Mouse (Mus musculus) liver, embryonic 15.5 days (tissue): ENCODE data around the gene AI661453. TPM values are rescaled to one million over a fixed set of nuclear protein-coding genes. Genes with fewer than 3 reads are reported as not detected.
"Not testable (repeated sequence)": the region's sequence is repeated elsewhere in the genome, so short reads cannot be mapped to it uniquely, and the experiment has no call there.

Experiments
- ATAC-seq: fragments of 200-750 bp; cut with Nextera tagmentation; 2 replicates; pipeline ENCODE4 v1.8.0; 2017; ENCODE audit warnings: moderate number of reproducible peaks, mild to moderate bottlenecking, moderate library complexity; ENCODE audit not compliant: insufficient read depth
- H3K27ac ChIP-seq: fragments of 300-500 bp; sonication (generic); replicated peaks from 2 replicates; pipeline ENCODE4 v1.5.1; 2015; ENCODE audit warnings: mild to moderate bottlenecking, inconsistent platforms
- H3K27me3 ChIP-seq: fragments of 300-500 bp; sonication (generic); 2 replicates; pipeline ENCODE4 v1.6.1; 2015; ENCODE audit warnings: mild to moderate bottlenecking, inconsistent platforms
- H3K36me3 ChIP-seq: fragments of 300-500 bp; sonication (generic); replicated peaks from 2 replicates; pipeline ENCODE4 v1.6.1; 2015; ENCODE audit warnings: moderate library complexity, mild to moderate bottlenecking, inconsistent platforms
- H3K4me1 ChIP-seq: fragments of 300-500 bp; sonication (generic); replicated peaks from 2 replicates; pipeline ENCODE4 v1.6.1; 2015; ENCODE audit warnings: inconsistent platforms
- H3K4me2 ChIP-seq: fragments of 300-500 bp; sonication (generic); 2 replicates; pipeline ENCODE4 v1.6.1; 2015; ENCODE audit warnings: moderate library complexity, mild to moderate bottlenecking, inconsistent platforms
- H3K4me3 ChIP-seq: fragments of 300-500 bp; sonication (generic); replicated peaks from 2 replicates; pipeline ENCODE4 v1.5.1; 2015; ENCODE audit warnings: mild to moderate bottlenecking, inconsistent platforms
- H3K9ac ChIP-seq: fragments of 300-500 bp; sonication (generic); 2 replicates; pipeline ENCODE4 v1.6.1; 2015; ENCODE audit warnings: moderate library complexity, mild to moderate bottlenecking, inconsistent platforms
- H3K9me3 ChIP-seq: fragments of 300-500 bp; sonication (generic); replicated peaks from 2 replicates; pipeline ENCODE4 v1.6.1; 2016; ENCODE audit warnings: inconsistent platforms
- WGBS: fragments of 180-500 bp; shearing (Covaris S2); methylation state at CpG from one replicate; pipeline ENCODE4 v1.1.7; 2015; ENCODE audit warnings: mixed read lengths; ENCODE audit not compliant: insufficient replicate concordance; 5-methylcytosine and 5-hydroxymethylcytosine counted together
- polyA plus RNA-seq: library from polyadenylated mRNA; unstranded; fragments of >200 nt; fragmentation: Nextera tagmentation; extraction: Ambion mirVana; gene quantifications from 2 replicates; pipeline ENCODE4 v1.2.1, GENCODE M21; 2015

AI661453 gene
- 0.51 and 0.62 TPM in 2 replicates for polyA plus RNA-seq

DNA sequence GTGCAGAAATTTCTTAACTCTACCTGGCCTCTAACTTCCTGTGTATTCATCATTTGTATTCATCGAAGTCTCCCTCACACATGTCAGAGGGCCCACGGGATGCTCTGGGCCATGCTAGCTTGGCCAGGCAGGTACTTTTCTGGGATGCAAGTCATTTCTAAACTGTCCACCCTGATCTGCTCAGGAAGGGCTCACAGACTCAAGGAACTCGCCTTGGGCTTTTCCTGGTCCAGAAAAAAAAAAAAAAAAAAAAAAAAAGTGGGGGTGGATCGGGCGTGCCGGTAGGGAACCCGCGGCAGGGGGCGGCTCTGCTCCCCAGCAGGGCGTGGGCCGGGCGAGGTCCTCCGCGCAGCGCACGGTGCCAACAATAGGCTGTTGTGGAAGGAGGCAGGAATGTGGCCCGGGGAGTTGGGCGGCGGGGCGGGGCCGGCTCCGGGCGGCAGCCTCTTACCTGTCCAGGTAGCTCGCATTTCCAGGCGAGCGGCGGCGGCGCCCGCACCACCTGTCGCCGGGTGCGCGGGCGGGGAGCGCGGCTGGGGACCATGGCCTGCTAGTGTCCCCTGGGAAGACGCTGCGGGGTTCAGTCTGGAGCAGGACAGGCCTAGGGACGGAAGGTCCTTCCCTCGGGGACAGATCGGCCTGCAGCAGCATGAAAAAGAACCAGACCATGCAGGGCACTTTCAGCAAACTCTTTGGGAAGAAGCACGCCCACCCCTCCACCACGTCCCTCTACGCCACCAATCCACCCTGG, at the start of gene AI661453:
Gene AI661453 (plus strand): TSS at position 460 of the 751 bp plus-strand sequence.
- H3K36me3 ChIP-seq, result no peaks in the 10 kb centered on the region
- peak within 1 kb of the TSS; percentile 59 for H3K4me3 ChIP-seq
- peaks cover 47% of the 10 kb centered on the region for H3K4me1 ChIP-seq
- peak within 1 kb of the TSS; percentile 72 for H3K27ac ChIP-seq
- peak within 1 kb of the TSS; percentile 69 for H3K4me2 ChIP-seq
- WGBS, result 1% methylated on average over 45 of the region's 45 CpGs
- no peak for ATAC-seq
- H3K9ac ChIP-seq, result peak within 1 kb of the TSS; percentile 54
- H3K9me3 ChIP-seq, result no peaks in the 10 kb centered on the region
- peaks cover 44% of the 10 kb centered on the region for H3K27me3 ChIP-seq

GRCm38 (mm10) chr17:47386649-47387048, 49.8 kb upstream of the AI661453 start:
- 50% methylated on average over 4 of the region's 4 CpGs for WGBS
- Histone ChIP-seq H3K36me3 (peaks cover 3% of the 10 kb centered on the region; the same call in 1 of the 2 replicates), H3K9ac (no peak overlapping the region), H3K9me3 (no peaks in the 10 kb centered on the region), H3K4me1 (no peaks in the 10 kb centered on the region), H3K4me3 (no peak overlapping the region), H3K4me2 (no peak overlapping the region), H3K27ac (no peak overlapping the region), H3K27me3 (no peaks in the 10 kb centered on the region)
- no peak for ATAC-seq

DNA sequence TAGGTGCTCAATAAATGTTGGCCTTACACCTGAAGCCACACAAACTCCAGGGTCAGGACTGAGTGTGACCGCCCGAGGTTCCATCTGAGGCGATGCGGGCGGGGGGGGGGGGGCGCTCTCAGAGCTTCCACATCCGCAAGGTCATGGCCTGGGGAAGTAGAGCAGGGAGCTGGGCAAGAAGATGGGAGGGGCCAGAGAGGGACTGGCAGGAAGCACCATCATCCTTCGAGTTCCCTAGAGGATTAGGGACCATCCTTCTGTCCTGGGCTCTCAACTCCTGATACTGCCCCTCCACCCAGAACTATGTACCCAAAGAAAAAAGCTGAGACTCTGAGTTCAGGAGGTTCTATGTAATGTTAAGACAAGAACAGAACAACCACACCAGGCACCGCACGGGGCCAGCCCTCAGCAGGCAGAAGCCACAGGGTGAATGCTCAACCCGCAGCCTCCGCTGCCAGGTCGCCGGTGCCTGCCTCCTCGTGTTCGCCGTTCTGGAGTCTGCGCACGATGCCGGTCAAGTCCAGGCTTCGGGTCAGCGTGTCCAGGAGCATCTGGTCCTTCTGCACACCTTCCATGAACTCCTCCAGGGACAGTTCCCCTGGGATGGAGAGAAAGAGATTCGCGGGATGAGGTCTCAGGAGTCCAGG, 42.1 kb upstream of the AI661453 start:
- no peak overlapping the region for H3K27ac ChIP-seq
- 16% methylated on average over 24 of the region's 24 CpGs for WGBS
- H3K9ac ChIP-seq, result no peak overlapping the region
- H3K4me1 ChIP-seq, result peaks cover 16% of the 10 kb centered on the region
- no peaks in the 10 kb centered on the region for H3K36me3 ChIP-seq
- ATAC-seq, result no peak; the same call in 1 of the 2 replicates
- H3K4me2 ChIP-seq, result peak overlapping the region; percentile 71
- peak overlapping the region; percentile 49 for H3K4me3 ChIP-seq
- H3K27me3 ChIP-seq, result peaks cover 21% of the 10 kb centered on the region
- H3K9me3 ChIP-seq, result no peaks in the 10 kb centered on the region

DNA sequence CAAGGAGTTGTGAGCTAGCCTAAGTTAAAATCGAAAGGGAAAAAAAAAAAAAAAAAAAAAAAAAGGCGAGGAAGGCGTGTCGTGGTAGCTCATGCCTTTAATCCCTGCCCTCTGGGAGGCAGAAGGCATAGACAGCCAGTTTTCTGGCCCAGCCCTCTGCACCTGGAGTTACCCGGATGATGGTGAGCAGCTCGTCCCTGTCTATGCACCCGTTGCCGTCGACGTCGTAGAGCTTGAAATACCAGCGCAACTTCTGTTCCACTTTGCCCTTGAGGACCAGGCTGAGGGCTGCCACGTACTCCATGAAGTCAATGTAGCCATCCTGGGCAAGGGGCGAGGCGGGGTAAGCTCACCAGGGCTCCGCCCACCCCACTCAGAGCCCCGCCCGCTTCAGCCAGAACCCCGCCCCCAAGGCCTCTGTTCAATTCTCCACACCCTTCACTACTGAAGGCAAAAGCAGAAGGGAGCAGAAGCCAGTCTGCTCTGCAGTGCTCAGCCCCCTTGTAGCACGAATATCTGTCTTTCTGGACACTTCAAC, 41.0 kb upstream of the AI661453 start:
- H3K4me2 ChIP-seq, result peak overlapping the region; percentile 71
- H3K4me1 ChIP-seq, result peaks cover 16% of the 10 kb centered on the region
- H3K36me3 ChIP-seq, result no peaks in the 10 kb centered on the region
- peak; percentile 83 for ATAC-seq
- WGBS, result under 1% methylated on average over 20 of the region's 20 CpGs
- H3K27ac ChIP-seq, result no peak overlapping the region
- H3K9ac ChIP-seq, result no peak overlapping the region
- H3K4me3 ChIP-seq, result peak overlapping the region; percentile 49
- H3K27me3 ChIP-seq, result peaks cover 30% of the 10 kb centered on the region
- no peaks in the 10 kb centered on the region for H3K9me3 ChIP-seq

DNA sequence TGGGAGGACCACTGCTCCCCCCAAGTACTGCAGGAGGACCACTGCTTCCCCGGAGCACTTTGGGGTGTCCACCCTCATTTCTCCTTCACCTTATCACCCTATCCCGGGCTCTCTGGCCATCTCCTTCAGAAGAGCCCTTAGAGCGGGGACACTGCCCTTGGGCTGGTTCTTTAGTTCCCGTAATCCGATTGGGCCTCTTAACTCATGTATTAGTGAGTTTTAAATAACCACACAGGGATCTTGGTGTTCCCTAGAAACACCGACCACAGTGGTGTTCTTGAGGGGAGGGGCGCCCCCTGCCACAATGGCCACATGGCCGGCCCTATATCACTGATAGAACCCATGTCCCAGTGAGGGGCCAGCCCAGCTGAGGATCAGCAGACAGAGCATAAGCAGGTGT, 37.3 kb upstream of the AI661453 start:
- H3K27me3 ChIP-seq, result peaks cover 39% of the 10 kb centered on the region
- H3K9ac ChIP-seq, result no peak overlapping the region
- H3K4me1 ChIP-seq, result peaks cover 16% of the 10 kb centered on the region
- H3K4me3 ChIP-seq, result no peak overlapping the region
- no peaks in the 10 kb centered on the region for H3K9me3 ChIP-seq
- H3K36me3 ChIP-seq, result no peaks in the 10 kb centered on the region
- H3K4me2 ChIP-seq, result no peak overlapping the region
- ATAC-seq, result no peak
- 64% methylated on average over 8 of the region's 8 CpGs for WGBS
- H3K27ac ChIP-seq, result no peak overlapping the region

- 55% methylated on average over 10 of the region's 10 CpGs for WGBS
- Histone ChIP-seq H3K4me3 (no peak within 1 kb of the TSS), H3K36me3 (no peaks in the 10 kb centered on the region), H3K4me2 (no peak within 1 kb of the TSS), H3K27me3 (peaks cover 34% of the 10 kb centered on the region), H3K9ac (no peak within 1 kb of the TSS), H3K27ac (no peak within 1 kb of the TSS), H3K9me3 (no peaks in the 10 kb centered on the region), H3K4me1 (peaks cover 5% of the 10 kb centered on the region)
- ATAC-seq, result no peak
Measured at GRCm38 (mm10) chr17:47400451-47400850, 36.0 kb upstream of the AI661453 start, which contains the start of gene Guca1a. TSS of gene Guca1a (minus strand) at chr17:47400584.

- ATAC-seq, result no peak
- WGBS, result 40% methylated on average over 10 of the region's 10 CpGs
- H3K27me3 ChIP-seq, result peaks cover 72% of the 10 kb centered on the region
- no peak overlapping the region for H3K4me2 ChIP-seq
- 0 out of 2 replicates have a peak, but pooled peaks cover 3% of the 10 kb centered on the region for H3K4me1 ChIP-seq
- no peak overlapping the region for H3K9ac ChIP-seq
- H3K9me3 ChIP-seq, result no peaks in the 10 kb centered on the region
- no peak overlapping the region for H3K27ac ChIP-seq
- no peak overlapping the region for H3K4me3 ChIP-seq
- no peaks in the 10 kb centered on the region for H3K36me3 ChIP-seq
Measured at GRCm38 (mm10) chr17:47407717-47408557, 28.5 kb upstream of the AI661453 start.

DNA sequence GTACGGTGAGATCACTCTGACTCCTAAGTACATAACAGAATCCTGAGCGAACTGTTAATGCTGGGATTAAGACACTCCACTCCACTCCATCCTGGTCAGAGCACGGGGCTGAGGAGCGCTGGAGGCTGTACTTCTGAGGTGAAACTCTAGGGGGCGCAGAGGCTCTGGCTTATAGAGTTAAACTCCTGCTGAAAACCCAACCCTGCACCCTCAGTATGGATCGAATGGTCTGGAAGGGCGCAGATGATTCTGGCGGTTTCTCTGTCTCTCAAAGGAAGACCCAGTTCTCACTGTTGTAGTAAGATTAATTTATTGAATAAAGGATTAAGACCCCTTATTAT, 27.9 kb upstream of the AI661453 start:
- Histone ChIP-seq H3K36me3 (no peaks in the 10 kb centered on the region), H3K4me1 (0 out of 2 replicates have a peak, but pooled peaks cover 3% of the 10 kb centered on the region), H3K9me3 (no peaks in the 10 kb centered on the region), H3K27ac (no peak overlapping the region), H3K4me2 (no peak overlapping the region), H3K4me3 (no peak overlapping the region), H3K9ac (no peak overlapping the region), H3K27me3 (peaks cover 72% of the 10 kb centered on the region)
- ATAC-seq, result no peak
- 12% methylated on average over 8 of the region's 8 CpGs for WGBS

GRCm38 (mm10) chr17:47409897-47410861, 26.2 kb upstream of the AI661453 start:
- not testable (repeated sequence) for H3K4me3 ChIP-seq, H3K36me3 ChIP-seq, ATAC-seq, H3K27ac ChIP-seq, H3K9ac ChIP-seq, H3K9me3 ChIP-seq, H3K4me1 ChIP-seq
- WGBS, result 3% methylated on average over 74 of the region's 74 CpGs
- Histone ChIP-seq H3K4me2 (peak overlapping the region; percentile 39), H3K27me3 (peaks cover 76% of the 10 kb centered on the region)

- WGBS, result 58% methylated on average over 2 of the region's 2 CpGs
- no peak for ATAC-seq
- Histone ChIP-seq H3K4me2 (no peak overlapping the region), H3K27me3 (no peaks in the 10 kb centered on the region; the same call in 1 of the 2 replicates), H3K27ac (no peak overlapping the region), H3K9ac (no peak overlapping the region), H3K9me3 (no peaks in the 10 kb centered on the region), H3K4me1 (no peaks in the 10 kb centered on the region), H3K4me3 (no peak overlapping the region), H3K36me3 (no peaks in the 10 kb centered on the region)
Measured at GRCm38 (mm10) chr17:47420195-47420594, 16.2 kb upstream of the AI661453 start.
